Mouse (Mus musculus) intestine, embryonic 14.5 days (tissue): ENCODE results near the gene Ttl. TPM values are rescaled to one million over a fixed set of nuclear protein-coding genes. Genes with fewer than 3 reads are reported as not detected.
A peak's percentile ranks its signal among the peaks of the same experiment; 100 is the strongest.

ENCODE experiments used
- ATAC-seq: fragments of 200-750 bp; cut with Nextera tagmentation; replicated peaks from 2 replicates; pipeline ENCODE4 v1.8.0; 2017; ENCODE audit warnings: low read depth, moderate number of reproducible peaks, moderate TSS enrichment, moderate library complexity; ENCODE audit not compliant: low FRiP score, low TSS enrichment
- DNase-seq: peaks from one replicate; pipeline ENCODE4 v3.0.0-alpha.2; 2018; ENCODE audit warnings: low spot score
- H3K27ac ChIP-seq: fragments of 300-500 bp; sonication (generic); 2 replicates; pipeline ENCODE4 v1.5.1; 2014; ENCODE audit warnings: low read depth, mild to moderate bottlenecking, control low read depth
- H3K27me3 ChIP-seq: fragments of 300-500 bp; sonication (generic); replicated peaks from 2 replicates; pipeline ENCODE4 v1.6.1; 2014; ENCODE audit warnings: low read length, control low read depth; ENCODE audit not compliant: control insufficient read depth, insufficient read depth
- H3K36me3 ChIP-seq: fragments of 300-500 bp; sonication (generic); 2 replicates; pipeline ENCODE4 v1.6.1; 2014; ENCODE audit warnings: low read length, control low read depth; ENCODE audit not compliant: control insufficient read depth, insufficient read depth
- H3K4me1 ChIP-seq: fragments of 300-500 bp; sonication (generic); replicated peaks from 2 replicates; pipeline ENCODE4 v1.6.1; 2014; ENCODE audit warnings: low read length, control low read depth, mixed read lengths; ENCODE audit not compliant: control insufficient read depth, insufficient read depth
- H3K4me2 ChIP-seq: fragments of 300-500 bp; sonication (generic); 2 replicates; pipeline ENCODE4 v1.6.1; 2014; ENCODE audit warnings: low read length
- H3K4me3 ChIP-seq: fragments of 300-500 bp; sonication (generic); 2 replicates; pipeline ENCODE4 v1.5.1; 2014; ENCODE audit warnings: low read depth, low read length, control low read depth, mixed read lengths
- H3K9ac ChIP-seq: fragments of 300-500 bp; sonication (generic); 2 replicates; pipeline ENCODE4 v1.6.1; 2014; ENCODE audit warnings: mild to moderate bottlenecking, low read length
- H3K9me3 ChIP-seq: fragments of 300-500 bp; sonication (generic); 2 replicates; pipeline ENCODE4 v1.6.1; 2016; ENCODE audit warnings: low read length, control low read depth; ENCODE audit not compliant: control insufficient read depth
- WGBS: fragments of 180-500 bp; shearing (Covaris S2); extraction: QIAGEN DNeasy Blood & Tissue Kit; methylation state at CpG from one replicate; pipeline ENCODE4 v1.1.7; 2014; 5-methylcytosine and 5-hydroxymethylcytosine counted together
- polyA plus RNA-seq: library from polyadenylated mRNA; unstranded; fragments of >200 nt; fragmentation: Nextera tagmentation; extraction: Ambion mirVana; gene quantifications from 2 replicates; pipeline ENCODE4 v1.2.1, GENCODE M21; 2014

The Ttl gene
- polyA plus RNA-seq, 1 experiment from 2014 or later = 17.5 TPM

GRCm38 (mm10) chr2:129129987-129130545 is 64.3 kb downstream of the Ttl start:
- H3K4me3 ChIP-seq = peak overlapping the region; percentile 70
- peak overlapping the region; percentile 45 for H3K9ac ChIP-seq
- WGBS = 36% methylated on average over 18 of the region's 18 CpGs
- ATAC-seq (peak; percentile 36), DNase-seq (no peak)
- peaks cover 46% of the 10 kb centered on the region for H3K36me3 ChIP-seq
- peaks cover 6% of the 10 kb centered on the region; the same call in 1 of the 2 replicates for H3K4me1 ChIP-seq
- no peaks in the 10 kb centered on the region for H3K27me3 ChIP-seq
- peaks cover 9% of the 10 kb centered on the region for H3K9me3 ChIP-seq
- peak overlapping the region; percentile 89 for H3K27ac ChIP-seq
- H3K4me2 ChIP-seq = peak overlapping the region; percentile 64

GRCm38 (mm10) chr2:129130776-129131175 is 65.0 kb downstream of the Ttl start:
- ATAC-seq = no peak
- no peak overlapping the region for H3K4me3 ChIP-seq
- peaks cover 9% of the 10 kb centered on the region for H3K9me3 ChIP-seq
- H3K4me2 ChIP-seq = 0 out of 2 replicates have a peak overlapping the region, but pooled peaks have one; percentile 64
- no peak for DNase-seq
- no peaks in the 10 kb centered on the region for H3K27me3 ChIP-seq
- H3K4me1 ChIP-seq = peaks cover 6% of the 10 kb centered on the region; the same call in 1 of the 2 replicates
- H3K9ac ChIP-seq = no peak overlapping the region
- H3K36me3 ChIP-seq = peaks cover 39% of the 10 kb centered on the region
- H3K27ac ChIP-seq = no peak overlapping the region
- 92% methylated on average over 2 of the region's 2 CpGs for WGBS

- H3K4me2 ChIP-seq = no peak overlapping the region
- H3K9me3 ChIP-seq = peaks cover 9% of the 10 kb centered on the region
- ATAC-seq = no peak
- peaks cover 6% of the 10 kb centered on the region; the same call in 1 of the 2 replicates for H3K4me1 ChIP-seq
- H3K36me3 ChIP-seq = peaks cover 26% of the 10 kb centered on the region
- no peak for DNase-seq
- no peak overlapping the region for H3K4me3 ChIP-seq
- H3K27ac ChIP-seq = no peak overlapping the region
- H3K9ac ChIP-seq = no peak overlapping the region
- 96% methylated on average over 7 of the region's 7 CpGs for WGBS
- no peaks in the 10 kb centered on the region for H3K27me3 ChIP-seq
These were observed 66.5 kb downstream of the Ttl start for GRCm38 (mm10) chr2:129132231-129132630.

- ATAC-seq (no peak), DNase-seq (no peak)
- Histone ChIP-seq H3K4me1 (peaks cover 6% of the 10 kb centered on the region; the same call in 1 of the 2 replicates), H3K9me3 (peaks cover 9% of the 10 kb centered on the region), H3K4me3 (no peak overlapping the region), H3K27ac (no peak overlapping the region), H3K36me3 (peaks cover 19% of the 10 kb centered on the region), H3K4me2 (no peak overlapping the region), H3K27me3 (no peaks in the 10 kb centered on the region), H3K9ac (no peak overlapping the region)
- 97% methylated on average over 14 of the region's 14 CpGs for WGBS
These were observed 67.5 kb downstream of the Ttl start for GRCm38 (mm10) chr2:129133006-129133805.

- DNase-seq (no peak), ATAC-seq (no peak)
- Histone ChIP-seq H3K27me3 (no peaks in the 10 kb centered on the region), H3K4me1 (no peaks in the 10 kb centered on the region), H3K9ac (no peak overlapping the region), H3K4me2 (no peak overlapping the region), H3K4me3 (no peak overlapping the region), H3K36me3 (no peaks in the 10 kb centered on the region), H3K9me3 (no peaks in the 10 kb centered on the region), H3K27ac (no peak overlapping the region)
- WGBS = 92% methylated on average over 10 of the region's 10 CpGs
These were observed 74.2 kb downstream of the Ttl start for GRCm38 (mm10) chr2:129139906-129140305.

Other genes with a start within 250 kb of the Ttl start
- 34.2 and 36.8 TPM in 2 replicates for gene Tmem87b, start 247.8 kb upstream of the Ttl start, polyA plus RNA-seq
- gene Fbln7, start 203.0 kb upstream of the Ttl start, polyA plus RNA-seq = 6.4 and 7.0 TPM in 2 replicates
- gene Zc3h8, start 121.9 kb upstream of the Ttl start, polyA plus RNA-seq = 10.2 and 11.5 TPM in 2 replicates
- 1.7 and 1.9 TPM in 2 replicates for gene Zc3h6, start 98.5 kb upstream of the Ttl start, polyA plus RNA-seq
- 13.5 and 14.9 TPM in 2 replicates for gene Gm10762, start 98.2 kb upstream of the Ttl start, polyA plus RNA-seq
- gene Vinac1, start 17.8 kb upstream of the Ttl start, polyA plus RNA-seq = 0.09 and 0.35 TPM in 2 replicates
- gene Polr1b, start 35.1 kb downstream of the Ttl start, polyA plus RNA-seq = 23.2 and 31.7 TPM in 2 replicates
- 28.7 and 31.3 TPM in 2 replicates for gene Chchd5, start 63.8 kb downstream of the Ttl start, polyA plus RNA-seq
- 61.1 and 67.8 TPM in 2 replicates for gene Slc20a1, start 132.8 kb downstream of the Ttl start, polyA plus RNA-seq
- gene Ckap2l, start 231.3 kb downstream of the Ttl start, polyA plus RNA-seq = 48.6 and 60.1 TPM in 2 replicates
- gene Il1a, start 244.0 kb downstream of the Ttl start, polyA plus RNA-seq = 0.15 TPM in 1 of 2 replicates, not detected in the other